Comparison of ENCODE assay signal across 8 mouse cellular contexts in the genomic region with DNA sequence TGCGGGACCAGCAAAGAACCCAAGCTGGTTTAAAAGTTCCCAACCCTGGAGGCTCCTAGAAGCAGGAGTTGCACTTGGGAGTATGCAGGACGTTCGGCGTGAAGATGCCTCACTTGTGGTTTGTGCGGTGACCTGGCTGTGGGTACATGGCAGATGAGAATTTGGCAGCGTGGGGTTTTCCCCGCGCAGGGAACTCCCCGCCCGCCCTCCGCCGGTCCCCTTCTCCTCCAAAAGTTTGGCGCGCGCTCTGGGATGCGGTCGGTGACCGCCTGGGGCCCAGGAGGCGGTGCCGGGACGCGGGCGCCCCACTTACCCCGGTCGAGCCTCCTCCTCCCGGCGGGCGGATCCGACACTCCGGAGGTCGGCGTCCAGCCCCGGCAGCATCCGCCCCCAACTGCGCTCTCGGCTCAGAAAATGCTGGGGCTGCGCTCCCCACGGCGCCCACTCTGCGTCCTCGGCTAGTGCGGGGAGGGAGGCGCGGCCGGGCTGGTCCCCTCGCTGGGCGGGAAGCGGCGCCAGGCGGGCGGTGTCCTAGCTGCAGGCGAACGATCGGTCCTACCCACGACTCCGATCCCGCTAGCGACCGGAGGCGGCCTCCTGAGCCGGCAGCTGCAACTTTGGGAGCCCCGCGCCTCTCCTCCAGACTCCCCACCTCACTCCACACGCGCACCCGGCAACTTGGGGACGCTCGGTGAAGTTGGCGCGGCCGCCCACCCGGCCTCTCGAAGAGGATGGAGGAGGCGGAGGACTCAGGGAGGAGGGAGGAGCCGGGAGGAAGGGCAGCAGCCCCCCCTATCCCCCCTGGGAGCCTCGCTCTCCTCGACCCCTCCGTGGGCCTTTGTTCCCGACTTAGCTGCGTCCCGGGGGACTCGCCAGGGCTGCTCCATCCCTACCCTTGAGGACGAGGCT. TPM values are rescaled to one million over a fixed set of nuclear protein-coding genes. Genes with fewer than 3 reads are reported as not detected.
DNase-seq lines count a peak whose midpoint lies in the region; ATAC-seq and TF ChIP-seq lines count a peak whose summit lies in the region.

A gene (minus strand): TSS at position 670 of the 909 bp plus-strand sequence.

- no peaks in the 10 kb centered on the region for H3K36me3 ChIP-seq in ES-Bruce4 (ENCODE audit: control insufficient read depth, insufficient read depth, low read length, poor library complexity, severe bottlenecking)
- no peaks in the 10 kb centered on the region for H3K36me3 ChIP-seq in intestine, embryonic 14.5 days (ENCODE audit: control insufficient read depth, insufficient read depth, low read length)
- H3K36me3 ChIP-seq in liver, embryonic 15.5 days (replicated peaks), result no peaks in the 10 kb centered on the region

- H3K9me3 ChIP-seq in ES-Bruce4 (replicated peaks; ENCODE audit: control insufficient read depth, insufficient read depth, low read length, poor library complexity, severe bottlenecking), result no peaks in the 10 kb centered on the region
- H3K9me3 ChIP-seq in intestine, embryonic 14.5 days (ENCODE audit: control insufficient read depth, low read length), result no peaks in the 10 kb centered on the region
- no peaks in the 10 kb centered on the region for H3K9me3 ChIP-seq in liver, embryonic 15.5 days (replicated peaks)

- peak; percentile 85 for ATAC-seq in intestine, embryonic 14.5 days (replicated peaks; ENCODE audit: low FRiP score, low TSS enrichment, low read depth)
- ATAC-seq in liver, embryonic 15.5 days (ENCODE audit: insufficient read depth), result no peak

- no peak for TF ChIP-seq CTCF in ES-Bruce4 (IDR thresholded peaks at IDR 0.05; ENCODE audit: low read depth, low read length)
- TF ChIP-seq CTCF in bone marrow, adult 2 months (IDR thresholded peaks at IDR 0.05; ENCODE audit: control insufficient read depth, insufficient read depth, low read length), result no peak

- H3K27me3 ChIP-seq in ES-Bruce4 (ENCODE audit: control insufficient read depth, insufficient read depth, low read length, poor library complexity, severe bottlenecking), result no peaks in the 10 kb centered on the region; the same call in 1 of the 2 replicates
- peaks cover 8% of the 10 kb centered on the region; the same call in 1 of the 2 replicates for H3K27me3 ChIP-seq in intestine, embryonic 14.5 days (replicated peaks; ENCODE audit: control insufficient read depth, insufficient read depth, low read length)
- H3K27me3 ChIP-seq in liver, embryonic 15.5 days, result peaks cover 70% of the 10 kb centered on the region

- DNase-seq in gastrocnemius, postnatal 25 days, result peak; percentile 58
- DNase-seq in intestine, embryonic 14.5 days (ENCODE audit: low spot score), result peak; percentile 87
- peak; percentile 79 for DNase-seq in neural tube, embryonic 10.5 days (ENCODE audit: extremely low spot score, low spot score)
- peak; percentile 39 for DNase-seq in thymus, postnatal 0 days (ENCODE audit: low spot score)
- no peak for DNase-seq in cerebellum, adult 9-11 months

- TF ChIP-seq EP300 in ES-Bruce4 (IDR thresholded peaks at IDR 0.05; ENCODE audit: insufficient read depth, low read depth, low read length), result no peak

- H3K4me2 ChIP-seq in intestine, embryonic 14.5 days (ENCODE audit: low read length), result peak within 1 kb of the TSS; percentile 67
- H3K4me2 ChIP-seq in liver, embryonic 15.5 days, result peak within 1 kb of the TSS; percentile 50

- H3K9ac ChIP-seq in ES-Bruce4 (ENCODE audit: low read depth, poor library complexity, severe bottlenecking), result peak within 1 kb of the TSS; percentile 85
- peak within 1 kb of the TSS; percentile 83 for H3K9ac ChIP-seq in intestine, embryonic 14.5 days (ENCODE audit: low read length)
- no peak within 1 kb of the TSS for H3K9ac ChIP-seq in liver, embryonic 15.5 days

- no peak for TF ChIP-seq POLR2A in ES-Bruce4 (IDR thresholded peaks at IDR 0.05; ENCODE audit: insufficient read depth, low read length)
- peak; percentile 19; the same call in 1 of the 2 replicates for TF ChIP-seq POLR2A in bone marrow, adult 2 months (IDR thresholded peaks at IDR 0.05; ENCODE audit: borderline replicate concordance, control insufficient read depth, low read depth, low read length)

- H3K27ac ChIP-seq in ES-Bruce4 (ENCODE audit: insufficient read depth, low read length), result no peak within 1 kb of the TSS
- H3K27ac ChIP-seq in bone marrow, adult 2 months (ENCODE audit: control insufficient read depth, insufficient read depth, low read depth, low read length, poor library complexity), result peak within 1 kb of the TSS; percentile 96
- peak within 1 kb of the TSS; percentile 83 for H3K27ac ChIP-seq in intestine, embryonic 14.5 days (ENCODE audit: low read depth)
- H3K27ac ChIP-seq in liver, embryonic 15.5 days (replicated peaks), result no peak within 1 kb of the TSS

- WGBS in bone marrow, adult 2 months, result 1% methylated on average over 83 of the region's 83 CpGs
- under 1% methylated on average over 77 of the region's 83 CpGs for WGBS in intestine, embryonic 14.5 days
- WGBS in liver, embryonic 15.5 days (ENCODE audit: insufficient replicate concordance), result under 1% methylated on average over 71 of the region's 83 CpGs

- peaks cover 3% of the 10 kb centered on the region for H3K4me1 ChIP-seq in ES-Bruce4 (ENCODE audit: control insufficient read depth, insufficient read depth, low read length)
- no peaks in the 10 kb centered on the region; the same call in 1 of the 2 replicates for H3K4me1 ChIP-seq in bone marrow, adult 2 months (ENCODE audit: control insufficient read depth, insufficient read depth, low read length)
- peaks cover 17% of the 10 kb centered on the region for H3K4me1 ChIP-seq in intestine, embryonic 14.5 days (replicated peaks; ENCODE audit: control insufficient read depth, insufficient read depth, low read length)
- H3K4me1 ChIP-seq in liver, embryonic 15.5 days (replicated peaks), result no peaks in the 10 kb centered on the region

- peak within 1 kb of the TSS; percentile 87 for H3K4me3 ChIP-seq in ES-Bruce4 (ENCODE audit: low read depth, low read length)
- H3K4me3 ChIP-seq in bone marrow, adult 2 months (replicated peaks; ENCODE audit: control insufficient read depth, low read depth, low read length), result peak within 1 kb of the TSS; percentile 70
- peak within 1 kb of the TSS; percentile 66 for H3K4me3 ChIP-seq in intestine, embryonic 14.5 days (ENCODE audit: low read depth, low read length)
- peak within 1 kb of the TSS; percentile 43 for H3K4me3 ChIP-seq in liver, embryonic 15.5 days (replicated peaks)

RNA-seq across cellular contexts. Expression of the gene that starts here (rescaled TPM):
- 0.43 and 0.55 TPM in 2 replicates for polyA plus RNA-seq in ES-Bruce4 (2011; ENCODE audit: insufficient read depth, insufficient read length, low read depth, missing spikeins)
- polyA plus RNA-seq in bone marrow, adult 2 months (2011; ENCODE audit: insufficient read depth, insufficient read length, low replicate concordance, missing spikeins), result 11.9 and 16.5 TPM in 2 replicates
- total RNA-seq in gastrocnemius, postnatal 25 days (2021), result under 1 TPM; 0.26 to 0.51 TPM
- polyA plus RNA-seq in intestine, embryonic 14.5 days (2014; fragmentation: Nextera tagmentation; extraction: Ambion mirVana), result 1.3 and 1.7 TPM in 2 replicates
- 0.14 and 0.29 TPM in 2 replicates for polyA plus RNA-seq in liver, embryonic 15.5 days (2015; fragmentation: Nextera tagmentation; extraction: Ambion mirVana)
- polyA plus RNA-seq in thymus, postnatal 0 days (2015; fragmentation: Nextera tagmentation; extraction: Ambion mirVana), result 0.30 and 0.38 TPM in 2 replicates

Comparison
In these comparisons a context has a peak if more than half of its experiments do, and no peak if none do; other contexts are left out.
1. Peak in DNase-seq in gastrocnemius, postnatal 25 days; RNA of the gene not detected or under 1 TPM.
2. Peak in DNase-seq in thymus, postnatal 0 days; RNA of the gene not detected or under 1 TPM.
3. H3K27ac ChIP-seq: peak in bone marrow, adult 2 months (single experiment) and intestine, embryonic 14.5 days (single experiment); none in ES-Bruce4 (single experiment) and liver, embryonic 15.5 days (single experiment).
4. Peak in every context shown above with its lines, with median percentiles within 50 percentile points of each other: H3K4me3 ChIP-seq.